ENCODE assay signal across 11 mouse cellular contexts in genomic region chr10:92170856-92171255, GRCm38 (mm10).
"Had no signal": no experiment of that assay in that cellular context is flagged by ENCODE, and none has a peak within 500 bp of the region (broad histone marks: within the 10 kb centered on the region; RNA-seq: fewer than 3 reads in every experiment).

No protein-coding gene starts in this region.

- H3K9me3 ChIP-seq: limb, embryonic 15.5 days; liver, embryonic 12.5 days; midbrain, embryonic 12.5 days had no signal

- ATAC-seq: liver, embryonic 12.5 days had no signal

- DNase-seq: kidney, postnatal 36 days; layer of hippocampus, adult 9-11 months; layer of hippocampus, postnatal 36 days; lung, embryonic 14.5 days; lung, postnatal 10 days; lung, postnatal 4 days; thymus, postnatal 4 days had no signal

- H3K27ac ChIP-seq: limb, embryonic 15.5 days; liver, embryonic 12.5 days; midbrain, embryonic 12.5 days; stomach, postnatal 0 days had no signal

- H3K4me1 ChIP-seq: limb, embryonic 15.5 days; liver, embryonic 12.5 days had no signal

- H3K9ac ChIP-seq: limb, embryonic 15.5 days; liver, embryonic 12.5 days; lung, embryonic 14.5 days; midbrain, embryonic 12.5 days had no signal

- H3K4me2 ChIP-seq: limb, embryonic 15.5 days; liver, embryonic 12.5 days; lung, embryonic 14.5 days; midbrain, embryonic 12.5 days had no signal

- H3K27me3 ChIP-seq: liver, embryonic 12.5 days had no signal

- H3K4me3 ChIP-seq: limb, embryonic 15.5 days; liver, embryonic 12.5 days; midbrain, embryonic 12.5 days had no signal

- H3K36me3 ChIP-seq: limb, embryonic 15.5 days; liver, embryonic 12.5 days; midbrain, embryonic 12.5 days had no signal
